Mouse (Mus musculus) MEL (cell line): ENCODE data around the gene Med8. TPM values are rescaled to one million over a fixed set of nuclear protein-coding genes. Genes with fewer than 3 reads are reported as not detected.

ENCODE experiments used
- DNase-seq: peaks from one replicate; pipeline ENCODE4 v3.0.0; 2011; ENCODE audit warnings: low read depth, low spot score
- H3K27ac ChIP-seq: 2 replicates; pipeline ENCODE4 v1.5.1; 2012; ENCODE audit warnings: low read depth, mild to moderate bottlenecking, control low read depth, low read length, moderate library complexity; ENCODE audit not compliant: control insufficient read depth
- H3K27me3 ChIP-seq, 2 experiments: fragments of 150-350 bp in 1 of 2; sonication (generic) in 1 of 2; 2 replicates each; pipeline ENCODE4 v1.6.1; 2012; ENCODE audit warnings: low read length in 2 of 2, mild to moderate bottlenecking in 2 of 2, improper control_type of control experiment in 1 of 2, moderate library complexity in 1 of 2; ENCODE audit not compliant: insufficient read depth in 2 of 2, control insufficient read depth in 1 of 2
- H3K36me3 ChIP-seq, 2 experiments: 2 replicates each; pipeline ENCODE4 v1.6.1; 2012 to 2014; ENCODE audit warnings: low read length in 2 of 2, improper control_type of control experiment in 1 of 2, inconsistent platforms in 1 of 2, mild to moderate bottlenecking in 1 of 2; ENCODE audit not compliant: insufficient read depth in 2 of 2, control insufficient read depth in 1 of 2
- H3K4me1 ChIP-seq, 2 experiments: fragments of 150-350 bp in 1 of 2; sonication (generic) in 1 of 2; 2 replicates each; pipeline ENCODE4 v1.6.1; 2012; ENCODE audit warnings: low read length in 2 of 2, improper control_type of control experiment in 1 of 2, mild to moderate bottlenecking in 1 of 2; ENCODE audit not compliant: insufficient read depth in 2 of 2, control insufficient read depth in 1 of 2
- H3K4me3 ChIP-seq, 2 experiments: fragments of 150-350 bp in 1 of 2; sonication (generic) in 1 of 2; 2 replicates each; pipeline ENCODE4 v1.5.1; 2012; ENCODE audit warnings: low read depth in 2 of 2, low read length in 2 of 2, mild to moderate bottlenecking in 2 of 2, moderate library complexity in 2 of 2, control low read depth in 1 of 2, improper control_type of control experiment in 1 of 2; ENCODE audit not compliant: control insufficient read depth in 1 of 2, insufficient read depth in 1 of 2
- H3K79me2 ChIP-seq: 2 replicates; pipeline ENCODE4 v1.6.1; 2012; ENCODE audit warnings: mild to moderate bottlenecking, low read length, moderate library complexity; ENCODE audit not compliant: control insufficient read depth, poor library complexity, insufficient read depth
- H3K9ac ChIP-seq: 2 replicates; pipeline ENCODE4 v1.6.1; 2012; ENCODE audit warnings: low read depth, mild to moderate bottlenecking, control low read depth, low read length, moderate library complexity; ENCODE audit not compliant: control insufficient read depth, poor library complexity, severe bottlenecking
- H3K9me3 ChIP-seq: fragments of 150-350 bp; sonication (generic); replicated peaks from 2 replicates; pipeline ENCODE4 v1.6.1; 2012; ENCODE audit warnings: mild to moderate bottlenecking, low read length, improper control_type of control experiment, moderate library complexity; ENCODE audit not compliant: insufficient read depth
- CHD2 ChIP-seq: IDR thresholded peaks from 2 replicates; pipeline ENCODE4 v1.6.1; 2011; ENCODE audit warnings: low read length, improper control_type of control experiment
- E2F4 ChIP-seq: IDR thresholded peaks from 2 replicates; pipeline ENCODE4 v1.6.1; 2011; ENCODE audit warnings: low read depth, low read length, improper control_type of control experiment, borderline replicate concordance
- EP300 ChIP-seq, 2 experiments: IDR thresholded peaks; 2 replicates each; pipeline ENCODE4 v1.6.1; 2011; ENCODE audit warnings: improper control_type of control experiment in 2 of 2, low read length in 2 of 2, low read depth in 1 of 2, mild to moderate bottlenecking in 1 of 2
- GABPA ChIP-seq: IDR thresholded peaks from 2 replicates; pipeline ENCODE4 v1.6.1; 2012; ENCODE audit warnings: low read depth, mild to moderate bottlenecking, inconsistent platforms, low read length, improper control_type of control experiment, moderate library complexity
- HCFC1 ChIP-seq: IDR thresholded peaks from 2 replicates; pipeline ENCODE4 v1.6.1; 2012; ENCODE audit warnings: low read depth, mild to moderate bottlenecking, inconsistent platforms, low read length, improper control_type of control experiment, moderate library complexity
- KAT2A ChIP-seq: conservative IDR thresholded peaks from 2 replicates; pipeline ENCODE4 v1.6.1; 2012; ENCODE audit warnings: low read depth, low read length, improper control_type of control experiment, inconsistent platforms
- MAX ChIP-seq: IDR thresholded peaks from 2 replicates; pipeline ENCODE4 v1.6.1; 2011; ENCODE audit warnings: low read length, improper control_type of control experiment
- MAZ ChIP-seq: IDR thresholded peaks from 2 replicates; pipeline ENCODE4 v1.6.1; 2012; ENCODE audit warnings: low read depth, mild to moderate bottlenecking, inconsistent platforms, low read length, improper control_type of control experiment
- MXI1 ChIP-seq: IDR thresholded peaks from 2 replicates; pipeline ENCODE4 v1.6.1; 2011; ENCODE audit warnings: mild to moderate bottlenecking, low read depth, low read length, improper control_type of control experiment
- NELFE ChIP-seq: IDR thresholded peaks from 2 replicates; pipeline ENCODE4 v1.6.1; 2011; ENCODE audit warnings: low read depth, low read length, improper control_type of control experiment
- POLR2A ChIP-seq, 2 experiments: IDR thresholded peaks; 2 replicates each; pipeline ENCODE4 v1.6.1; 2011 to 2012; ENCODE audit warnings: low read length in 2 of 2, mild to moderate bottlenecking in 2 of 2, control low read depth in 1 of 2, improper control_type of control experiment in 1 of 2, low read depth in 1 of 2, moderate library complexity in 1 of 2; ENCODE audit not compliant: control insufficient read depth in 1 of 2, insufficient read depth in 1 of 2, poor library complexity in 1 of 2
- POLR2AphosphoS5 ChIP-seq: IDR thresholded peaks from 2 replicates; pipeline ENCODE4 v1.6.1; 2012; ENCODE audit warnings: low read depth, borderline replicate concordance, mild to moderate bottlenecking, inconsistent platforms, low read length, moderate library complexity, mixed read lengths
- RCOR1 ChIP-seq: IDR thresholded peaks from 2 replicates; pipeline ENCODE4 v1.6.1; 2012; ENCODE audit warnings: low read depth, mild to moderate bottlenecking, inconsistent platforms, low read length, improper control_type of control experiment
- SMC3 ChIP-seq: IDR thresholded peaks from 2 replicates; pipeline ENCODE4 v1.6.1; 2011; ENCODE audit warnings: low read depth, low read length, improper control_type of control experiment
- TAL1 ChIP-seq: IDR thresholded peaks from 2 replicates; pipeline ENCODE4 v1.6.1; 2012; ENCODE audit warnings: mild to moderate bottlenecking, inconsistent platforms, low read length, moderate library complexity, mixed read lengths
- TCF12 ChIP-seq: IDR thresholded peaks from 2 replicates; pipeline ENCODE4 v1.6.1; 2014; ENCODE audit warnings: low read depth, mild to moderate bottlenecking, inconsistent platforms, low read length, improper control_type of control experiment, moderate library complexity
- USF1 ChIP-seq: IDR thresholded peaks from 2 replicates; pipeline ENCODE4 v1.6.1; 2014; ENCODE audit warnings: low read depth, mild to moderate bottlenecking, inconsistent platforms, low read length, improper control_type of control experiment, moderate library complexity
- ZC3H11A ChIP-seq: IDR thresholded peaks from 2 replicates; pipeline ENCODE4 v1.6.1; 2012; ENCODE audit warnings: low read depth, mild to moderate bottlenecking, inconsistent platforms, low read length, improper control_type of control experiment
- ZKSCAN1 ChIP-seq: IDR thresholded peaks from 2 replicates; pipeline ENCODE4 v1.6.1; 2012; ENCODE audit warnings: low read depth, mild to moderate bottlenecking, inconsistent platforms, low read length, improper control_type of control experiment, moderate library complexity
- ZNF384 ChIP-seq: IDR thresholded peaks from 2 replicates; pipeline ENCODE4 v1.6.1; 2012; ENCODE audit warnings: low read depth, mild to moderate bottlenecking, inconsistent platforms, low read length, improper control_type of control experiment
- polyA plus RNA-seq, 2 experiments: library from polyadenylated mRNA; stranded (reverse) in 1 of 2; unstranded in 1 of 2; fragments of >175 nt in 1 of 2; fragments of >200 nt in 1 of 2; gene quantifications; 2 replicates each; pipeline versions ENCODE4 v1.2.1 to v1.2.4; 2012; ENCODE audit warnings: low replicate concordance in 2 of 2, low read depth in 1 of 2; ENCODE audit not compliant: insufficient read length in 2 of 2, insufficient read depth in 1 of 2, missing spikeins in 1 of 2
- total RNA-seq: library from RNA; depleted of rRNA; stranded (reverse); fragments of 300-350 nt; gene quantifications from 2 replicates; pipeline ENCODE4 v1.2.3, GENCODE M21; 2012

The Med8 gene
- total and polyA plus RNA-seq, 3 experiments: 84.2 to 159 (median 134) TPM

DNA sequence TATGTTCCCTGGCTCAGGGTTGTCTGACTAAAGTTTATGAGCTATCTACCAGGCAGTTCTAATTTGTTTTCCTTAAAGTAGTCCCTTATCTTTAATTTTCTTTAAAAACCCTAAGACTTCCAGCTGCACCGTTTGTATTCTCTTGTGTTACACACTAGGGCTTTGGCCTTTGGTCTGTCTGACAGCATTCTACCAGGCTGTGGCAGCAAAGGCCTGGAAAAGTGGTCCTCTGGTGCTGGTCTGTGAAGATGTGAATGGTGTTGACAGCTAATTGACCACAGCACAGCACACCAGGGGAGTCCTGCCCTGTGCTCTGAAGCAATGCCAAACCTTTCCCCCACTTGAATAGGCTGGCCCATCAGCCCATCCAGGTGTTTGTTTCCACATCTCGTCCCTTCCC, 6.6 kb downstream of the Med8 start:
- TF ChIP-seq EP300 (IDR thresholded peaks at IDR 0.05; ENCODE audit: low read depth in 1 of 2, low read length in 2 of 2): no peak
- TF ChIP-seq HCFC1: no peak
- no peak for TF ChIP-seq MAZ
- TF ChIP-seq POLR2A (IDR thresholded peaks at IDR 0.05; ENCODE audit: control insufficient read depth in 1 of 2, insufficient read depth in 1 of 2, low read depth in 1 of 2, low read length in 2 of 2, poor library complexity in 1 of 2): no peak
- TF ChIP-seq E2F4: no peak
- no peak for TF ChIP-seq TAL1
- no peak for TF ChIP-seq GABPA
- no peak for TF ChIP-seq ZKSCAN1
- no peak for TF ChIP-seq NELFE
- no peak for TF ChIP-seq KAT2A
- TF ChIP-seq TCF12: no peak
- DNase-seq: no peak

DNA sequence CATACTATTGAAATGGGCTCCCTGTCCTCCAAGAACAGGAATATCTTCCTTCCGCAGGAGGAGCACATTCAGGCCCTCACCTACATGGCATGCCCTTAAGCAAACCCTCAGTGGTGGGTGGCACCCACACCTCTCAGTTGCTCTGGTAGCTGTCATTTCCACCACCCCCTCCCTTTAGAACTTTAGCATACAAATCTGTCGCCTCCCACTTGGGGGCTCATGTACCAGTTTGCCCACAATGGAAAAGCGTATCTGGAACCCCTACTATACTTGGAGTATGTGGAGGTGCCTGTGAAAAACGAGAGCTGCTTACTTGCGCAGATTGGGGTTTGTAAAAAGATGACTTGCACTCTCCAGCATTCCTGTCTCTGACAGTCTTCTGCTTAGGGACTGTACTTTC, 7.2 kb downstream of the Med8 start:
- TF ChIP-seq USF1: no peak
- TF ChIP-seq MAX: no peak
- TF ChIP-seq CHD2: no peak
- TF ChIP-seq RCOR1: no peak
- TF ChIP-seq POLR2AphosphoS5: no peak
- TF ChIP-seq ZC3H11A: no peak
- TF ChIP-seq HCFC1: no peak
- TF ChIP-seq MXI1: no peak
- no peak for TF ChIP-seq ZNF384
- TF ChIP-seq TAL1: no peak
- no peak for TF ChIP-seq SMC3
- TF ChIP-seq EP300 (IDR thresholded peaks at IDR 0.05; ENCODE audit: low read depth in 1 of 2, low read length in 2 of 2): no peak
- no peak for DNase-seq
- peaks cover 0 to 8% of the 10 kb centered on the region in 2 experiments; a peak in 2 of 4 replicates for H3K36me3 ChIP-seq
- H3K27me3 ChIP-seq: no peaks in the 10 kb centered on the region
- H3K9me3 ChIP-seq: no peaks in the 10 kb centered on the region
- H3K79me2 ChIP-seq: no peaks in the 10 kb centered on the region
- H3K4me1 ChIP-seq: no peaks in the 10 kb centered on the region
- H3K27ac ChIP-seq: no peak overlapping the region
- H3K9ac ChIP-seq: no peak overlapping the region
- no peak overlapping the region for H3K4me3 ChIP-seq

More for the DNA sequence above, 6.6 kb downstream of the Med8 start:
- H3K4me1 ChIP-seq: 0 out of 4 replicates have a peak, but pooled peaks cover 0 to under 1% of the 10 kb centered on the region in 2 experiments
- no peaks in the 10 kb centered on the region for H3K79me2 ChIP-seq
- H3K9ac ChIP-seq: no peak overlapping the region
- H3K4me3 ChIP-seq: no peak overlapping the region
- H3K9me3 ChIP-seq: no peaks in the 10 kb centered on the region
- no peak overlapping the region for H3K27ac ChIP-seq
- H3K27me3 ChIP-seq: no peaks in the 10 kb centered on the region
- peaks cover 2 to 8% of the 10 kb centered on the region in 2 experiments; a peak in 2 of 4 replicates for H3K36me3 ChIP-seq
